Mouse (Mus musculus): ENCODE data around the gene Vmn1r220. TPM values are rescaled to one million over a fixed set of nuclear protein-coding genes. Genes with fewer than 3 reads are reported as not detected.

Vmn1r220 gene
- not detected in 2 replicates for polyA plus RNA-seq (2015; fragmentation: Nextera tagmentation; extraction: Ambion mirVana)

GRCm38 (mm10) chr13:23187875-23188274 is at the start of gene Vmn1r220:
Vmn1r220 (minus strand) TSS chr13:23187975.

GRCm38 (mm10) chr13:23235847-23236246 is 48.1 kb upstream of the Vmn1r220 start, which contains the start of gene Vmn1r222:
Vmn1r222 (minus strand) TSS chr13:23235947.

GRCm38 (mm10) chr13:23213827-23214226 is 26.1 kb upstream of the Vmn1r220 start, which contains the start of gene Vmn1r221:
Vmn1r221 (plus strand) TSS chr13:23214127.

GRCm38 (mm10) chr13:23159012-23159411 is 28.8 kb downstream of the Vmn1r220 start, which contains the start of gene Vmn1r219:
Vmn1r219 (plus strand) TSS chr13:23159312.

GRCm38 (mm10) chr13:23133099-23133498 is 54.7 kb downstream of the Vmn1r220 start, which contains the start of gene Vmn1r218:
Vmn1r218 (plus strand) TSS chr13:23133155.

Other genes starting within 250 kb of the Vmn1r220 start
- not detected in 2 replicates for gene Vmn1r213, start 180.3 kb downstream of the Vmn1r220 start, polyA plus RNA-seq (2015; fragmentation: Nextera tagmentation; extraction: Ambion mirVana)
- not detected in 2 replicates for gene Vmn1r214, start 157.6 kb downstream of the Vmn1r220 start, polyA plus RNA-seq (2015; fragmentation: Nextera tagmentation; extraction: Ambion mirVana)
- not detected in 2 replicates for gene Vmn1r215, start 120.0 kb downstream of the Vmn1r220 start, polyA plus RNA-seq (2015; fragmentation: Nextera tagmentation; extraction: Ambion mirVana)
- not detected in 2 replicates for gene Vmn1r217, start 69.7 kb downstream of the Vmn1r220 start, polyA plus RNA-seq (2015; fragmentation: Nextera tagmentation; extraction: Ambion mirVana)
- gene Vmn1r218, start 54.8 kb downstream of the Vmn1r220 start, polyA plus RNA-seq (2015; fragmentation: Nextera tagmentation; extraction: Ambion mirVana): not detected in 2 replicates
- gene Vmn1r219, start 28.7 kb downstream of the Vmn1r220 start, polyA plus RNA-seq (2015; fragmentation: Nextera tagmentation; extraction: Ambion mirVana): 0.02 TPM in 1 of 2 replicates, not detected in the other
- gene Vmn1r221, start 26.2 kb upstream of the Vmn1r220 start, polyA plus RNA-seq (2015; fragmentation: Nextera tagmentation; extraction: Ambion mirVana): not detected in 2 replicates
- not detected in 2 replicates for gene Vmn1r222, start 48.0 kb upstream of the Vmn1r220 start, polyA plus RNA-seq (2015; fragmentation: Nextera tagmentation; extraction: Ambion mirVana)
- not detected in 2 replicates for gene Vmn1r223, start 59.2 kb upstream of the Vmn1r220 start, polyA plus RNA-seq (2015; fragmentation: Nextera tagmentation; extraction: Ambion mirVana)
- 17.3 and 18.4 TPM in 2 replicates for gene Zfp322a, start 181.2 kb upstream of the Vmn1r220 start, polyA plus RNA-seq (2015; fragmentation: Nextera tagmentation; extraction: Ambion mirVana)
- gene Abt1, start 235.9 kb upstream of the Vmn1r220 start, polyA plus RNA-seq (2015; fragmentation: Nextera tagmentation; extraction: Ambion mirVana): 6.4 and 6.9 TPM in 2 replicates